Mouse (Mus musculus): Measurements from ENCODE around the gene Tmem108. TPM values are rescaled to one million over a fixed set of nuclear protein-coding genes. Genes with fewer than 3 reads are reported as not detected.
"Not testable (repeated sequence)": the region's sequence is repeated elsewhere in the genome, so short reads cannot be mapped to it uniquely, and the experiment has no call there.

The Tmem108 gene
- polyA plus RNA-seq, 1 experiment from 2014 or later = 14.2 TPM

GRCm38 (mm10) chr9:103678531-103679060, 83.0 kb downstream of the Tmem108 start:
- no peak for DNase-seq (ENCODE audit: low spot score)
- Histone ChIP-seq H3K27me3 (ENCODE audit: control insufficient read depth, insufficient read depth, low read length) (no peaks in the 10 kb centered on the region), H3K4me3 (ENCODE audit: low read depth, low read length) (no peak overlapping the region), H3K4me1 (ENCODE audit: control insufficient read depth, insufficient read depth, low read length) (no peaks in the 10 kb centered on the region), H3K9me3 (replicated peaks; ENCODE audit: control insufficient read depth, low read length) (no peaks in the 10 kb centered on the region), H3K27ac (replicated peaks; ENCODE audit: low read depth, low read length) (no peak overlapping the region), H3K36me3 (replicated peaks; ENCODE audit: control insufficient read depth, insufficient read depth, low read depth, low read length) (no peaks in the 10 kb centered on the region), H3K9ac (replicated peaks; ENCODE audit: low read length) (no peak overlapping the region), H3K4me2 (ENCODE audit: low read depth, low read length) (no peak overlapping the region)
- WGBS = 58% methylated on average over 7 of the region's 7 CpGs
- ATAC-seq (replicated peaks; ENCODE audit: insufficient number of reproducible peaks, low FRiP score, low TSS enrichment, low read depth) = no peak

- Histone ChIP-seq H3K4me2 (ENCODE audit: low read depth, low read length) (no peak overlapping the region), H3K27ac (replicated peaks; ENCODE audit: low read depth, low read length) (no peak overlapping the region), H3K9ac (replicated peaks; ENCODE audit: low read length) (no peak overlapping the region), H3K4me1 (ENCODE audit: control insufficient read depth, insufficient read depth, low read length) (no peaks in the 10 kb centered on the region), H3K4me3 (ENCODE audit: low read depth, low read length) (no peak overlapping the region), H3K36me3 (replicated peaks; ENCODE audit: control insufficient read depth, insufficient read depth, low read depth, low read length) (no peaks in the 10 kb centered on the region), H3K9me3 (replicated peaks; ENCODE audit: control insufficient read depth, low read length) (no peaks in the 10 kb centered on the region), H3K27me3 (ENCODE audit: control insufficient read depth, insufficient read depth, low read length) (no peaks in the 10 kb centered on the region)
- DNase-seq (ENCODE audit: low spot score) (no peak), ATAC-seq (replicated peaks; ENCODE audit: insufficient number of reproducible peaks, low FRiP score, low TSS enrichment, low read depth) (no peak)
- 89% methylated on average over 5 of the region's 5 CpGs for WGBS
Observed at GRCm38 (mm10) chr9:103677811-103678210, 83.8 kb downstream of the Tmem108 start.

- H3K36me3 ChIP-seq (replicated peaks; ENCODE audit: control insufficient read depth, insufficient read depth, low read depth, low read length) = no peaks in the 10 kb centered on the region
- H3K27me3 ChIP-seq (ENCODE audit: control insufficient read depth, insufficient read depth, low read length) = no peaks in the 10 kb centered on the region
- no peaks in the 10 kb centered on the region for H3K9me3 ChIP-seq (replicated peaks; ENCODE audit: control insufficient read depth, low read length)
- H3K4me1 ChIP-seq (ENCODE audit: control insufficient read depth, insufficient read depth, low read length) = no peaks in the 10 kb centered on the region
- 84% methylated on average over 13 of the region's 13 CpGs for WGBS
- H3K4me2 ChIP-seq (ENCODE audit: low read depth, low read length) = no peak overlapping the region
- no peak for ATAC-seq (replicated peaks; ENCODE audit: insufficient number of reproducible peaks, low FRiP score, low TSS enrichment, low read depth)
- no peak overlapping the region for H3K9ac ChIP-seq (replicated peaks; ENCODE audit: low read length)
- no peak overlapping the region for H3K27ac ChIP-seq (replicated peaks; ENCODE audit: low read depth, low read length)
- no peak for DNase-seq (ENCODE audit: low spot score)
- H3K4me3 ChIP-seq (ENCODE audit: low read depth, low read length) = no peak overlapping the region
Observed at GRCm38 (mm10) chr9:103675721-103676480, 85.7 kb downstream of the Tmem108 start.

GRCm38 (mm10) chr9:103672881-103673280, 88.8 kb downstream of the Tmem108 start:
- H3K9me3 ChIP-seq (replicated peaks; ENCODE audit: control insufficient read depth, low read length) = no peaks in the 10 kb centered on the region
- DNase-seq (ENCODE audit: low spot score) = no peak
- H3K9ac ChIP-seq (replicated peaks; ENCODE audit: low read length) = no peak overlapping the region
- 88% methylated on average over 4 of the region's 4 CpGs for WGBS
- no peaks in the 10 kb centered on the region for H3K27me3 ChIP-seq (ENCODE audit: control insufficient read depth, insufficient read depth, low read length)
- no peak overlapping the region for H3K27ac ChIP-seq (replicated peaks; ENCODE audit: low read depth, low read length)
- H3K4me1 ChIP-seq (ENCODE audit: control insufficient read depth, insufficient read depth, low read length) = no peaks in the 10 kb centered on the region
- no peak overlapping the region for H3K4me2 ChIP-seq (ENCODE audit: low read depth, low read length)
- no peaks in the 10 kb centered on the region for H3K36me3 ChIP-seq (replicated peaks; ENCODE audit: control insufficient read depth, insufficient read depth, low read depth, low read length)
- H3K4me3 ChIP-seq (ENCODE audit: low read depth, low read length) = no peak overlapping the region
- ATAC-seq (replicated peaks; ENCODE audit: insufficient number of reproducible peaks, low FRiP score, low TSS enrichment, low read depth) = no peak

GRCm38 (mm10) chr9:103670592-103671113, 91.0 kb downstream of the Tmem108 start:
- not testable (repeated sequence) for H3K36me3 ChIP-seq (replicated peaks; ENCODE audit: control insufficient read depth, insufficient read depth, low read depth, low read length); H3K4me3 ChIP-seq (ENCODE audit: low read depth, low read length); H3K27me3 ChIP-seq (ENCODE audit: control insufficient read depth, insufficient read depth, low read length); ATAC-seq (replicated peaks; ENCODE audit: insufficient number of reproducible peaks, low FRiP score, low TSS enrichment, low read depth); H3K27ac ChIP-seq (replicated peaks; ENCODE audit: low read depth, low read length); DNase-seq (ENCODE audit: low spot score); H3K4me2 ChIP-seq (ENCODE audit: low read depth, low read length); H3K4me1 ChIP-seq (ENCODE audit: control insufficient read depth, insufficient read depth, low read length); H3K9ac ChIP-seq (replicated peaks; ENCODE audit: low read length); H3K9me3 ChIP-seq (replicated peaks; ENCODE audit: control insufficient read depth, low read length)
- WGBS = 97% methylated on average over 8 of the region's 8 CpGs

GRCm38 (mm10) chr9:103668830-103669229, 92.8 kb downstream of the Tmem108 start:
- H3K9ac ChIP-seq (replicated peaks; ENCODE audit: low read length) = no peak overlapping the region
- no peak overlapping the region for H3K27ac ChIP-seq (replicated peaks; ENCODE audit: low read depth, low read length)
- H3K4me2 ChIP-seq (ENCODE audit: low read depth, low read length) = no peak overlapping the region
- H3K4me3 ChIP-seq (ENCODE audit: low read depth, low read length) = no peak overlapping the region
- DNase-seq (ENCODE audit: low spot score) (no peak), ATAC-seq (replicated peaks; ENCODE audit: insufficient number of reproducible peaks, low FRiP score, low TSS enrichment, low read depth) (no peak)
- no peaks in the 10 kb centered on the region for H3K36me3 ChIP-seq (replicated peaks; ENCODE audit: control insufficient read depth, insufficient read depth, low read depth, low read length)
- no peaks in the 10 kb centered on the region for H3K9me3 ChIP-seq (replicated peaks; ENCODE audit: control insufficient read depth, low read length)
- no peaks in the 10 kb centered on the region for H3K4me1 ChIP-seq (ENCODE audit: control insufficient read depth, insufficient read depth, low read length)
- no peaks in the 10 kb centered on the region for H3K27me3 ChIP-seq (ENCODE audit: control insufficient read depth, insufficient read depth, low read length)
- WGBS = 84% methylated on average over 6 of the region's 6 CpGs

- Histone ChIP-seq H3K36me3 (replicated peaks; ENCODE audit: control insufficient read depth, insufficient read depth, low read depth, low read length) (no peaks in the 10 kb centered on the region), H3K27me3 (ENCODE audit: control insufficient read depth, insufficient read depth, low read length) (no peaks in the 10 kb centered on the region), H3K4me2 (ENCODE audit: low read depth, low read length) (no peak overlapping the region), H3K4me3 (ENCODE audit: low read depth, low read length) (no peak overlapping the region), H3K27ac (replicated peaks; ENCODE audit: low read depth, low read length) (no peak overlapping the region; the same call in 1 of the 2 replicates), H3K9me3 (replicated peaks; ENCODE audit: control insufficient read depth, low read length) (no peaks in the 10 kb centered on the region), H3K9ac (replicated peaks; ENCODE audit: low read length) (no peak overlapping the region), H3K4me1 (ENCODE audit: control insufficient read depth, insufficient read depth, low read length) (no peaks in the 10 kb centered on the region)
- 88% methylated on average over 6 of the region's 6 CpGs for WGBS
- ATAC-seq (replicated peaks; ENCODE audit: insufficient number of reproducible peaks, low FRiP score, low TSS enrichment, low read depth) = no peak
- DNase-seq (ENCODE audit: low spot score) = no peak
Observed at GRCm38 (mm10) chr9:103665817-103666216, 95.8 kb downstream of the Tmem108 start.

GRCm38 (mm10) chr9:103664151-103664550, 97.5 kb downstream of the Tmem108 start:
- ATAC-seq (replicated peaks; ENCODE audit: insufficient number of reproducible peaks, low FRiP score, low TSS enrichment, low read depth) = no peak
- Histone ChIP-seq H3K4me1 (ENCODE audit: control insufficient read depth, insufficient read depth, low read length) (no peaks in the 10 kb centered on the region), H3K4me3 (ENCODE audit: low read depth, low read length) (no peak overlapping the region), H3K4me2 (ENCODE audit: low read depth, low read length) (no peak overlapping the region), H3K27ac (replicated peaks; ENCODE audit: low read depth, low read length) (no peak overlapping the region), H3K36me3 (replicated peaks; ENCODE audit: control insufficient read depth, insufficient read depth, low read depth, low read length) (no peaks in the 10 kb centered on the region), H3K9me3 (replicated peaks; ENCODE audit: control insufficient read depth, low read length) (no peaks in the 10 kb centered on the region), H3K9ac (replicated peaks; ENCODE audit: low read length) (no peak overlapping the region), H3K27me3 (ENCODE audit: control insufficient read depth, insufficient read depth, low read length) (no peaks in the 10 kb centered on the region)
- no peak for DNase-seq (ENCODE audit: low spot score)
- WGBS = 85% methylated on average over 11 of the region's 11 CpGs
